ENCODE assay signal across 10 mouse cellular contexts in genomic region chr13:41283256-41283655, GRCm38 (mm10). TPM values are rescaled to one million over a fixed set of nuclear protein-coding genes. Genes with fewer than 3 reads are reported as not detected.
DNase-seq lines count a peak whose midpoint lies in the region; ATAC-seq and TF ChIP-seq lines count a peak whose summit lies in the region.
"Had no signal": no experiment of that assay in that cellular context is flagged by ENCODE, and none has a peak within 500 bp of the region (broad histone marks: within the 10 kb centered on the region; RNA-seq: fewer than 3 reads in every experiment).

No protein-coding gene starts in this region.

- peak; percentile 74 for TF ChIP-seq CTCF in left cerebral cortex, adult 2 months (IDR thresholded peaks at IDR 0.05)

- DNase-seq in urinary bladder, adult 18-20 months (ENCODE audit: low spot score in 2 of 2), result peak; percentile 45 to 46
- DNase-seq in urinary bladder, adult 2 months (ENCODE audit: low spot score), result no peak
- peak; percentile 20 for DNase-seq in cerebellum, adult 11-12 months
- DNase-seq in forelimb bud, embryonic 11.5 days (ENCODE audit: low read depth, low spot score), result peak; percentile 76
- DNase-seq in induced T-regulatory cell, adult 2 months (ENCODE audit: low read depth), result peak; percentile 87
- DNase-seq in left cerebral cortex, adult 2 months (ENCODE audit: extremely low spot score in 1 of 2, low spot score in 2 of 2), result peak; percentile 71 to 73
- peak; percentile 59 for DNase-seq in telencephalon, adult 2 months (ENCODE audit: low read depth, low spot score)

- no peak overlapping the region for H3K27ac ChIP-seq in left cerebral cortex, adult 2 months
- H3K27ac ChIP-seq: embryonic facial prominence, embryonic 15.5 days had no signal

- peak; percentile 67; the same call in 1 of the 2 replicates for ATAC-seq in monocyte, adult 5-6 weeks (replicated peaks; ENCODE audit: insufficient number of reproducible peaks, low FRiP score, low TSS enrichment, poor library complexity, severe bottlenecking)

- intact Hi-C loops in left cerebral cortex, adult 2 months (cut with DNase I), result loop anchor here (1.0 to 2.0 kb wide), 2 partner anchors 289 to 352 kb away; no protein-coding TSS in a partner anchor

- H3K4me3 ChIP-seq in left cerebral cortex, adult 2 months, result no peak overlapping the region
- H3K4me3 ChIP-seq: embryonic facial prominence, embryonic 15.5 days had no signal

RNA-seq across cellular contexts. Expression of gene Gm17364, which starts 9.5 kb away (rescaled TPM):
- not detected in 2 replicates for polyA plus RNA-seq in urinary bladder, adult 2 months (2012; rRNA removed)
- total RNA-seq in left cerebral cortex, adult 2 months (2021), result not detected
- total RNA-seq in monocyte, adult 5-6 weeks (2017), result not detected in 3 replicates
- polyA plus RNA-seq: embryonic facial prominence, embryonic 15.5 days; small intestine, adult 2 months had no signal

RNA-seq across cellular contexts. Expression of gene Smim13, which starts 33.6 kb away (rescaled TPM):
- polyA plus RNA-seq in urinary bladder, adult 2 months (2012; rRNA removed), result 9.0 and 10.4 TPM in 2 replicates
- total RNA-seq in left cerebral cortex, adult 2 months (2021), result 100 to 1,000 TPM; 165 to 181 TPM
- total RNA-seq in monocyte, adult 5-6 weeks (2017), result 5.2 to 7.7 TPM (median 5.2 TPM) in 3 replicates

Comparison
In these comparisons a context has a peak if more than half of its experiments do, and no peak if none do; other contexts are left out.
1. RNA of gene Smim13, which starts 33.6 kb away (total RNA-seq): 165 to 181 TPM in left cerebral cortex, adult 2 months; 5.2 to 7.7 TPM in monocyte, adult 5-6 weeks; every median in the first group is over 10 times any median in the second.